Mouse (Mus musculus): ENCODE results near the gene Gm826.

Gene Gm826

GRCm38 (mm10) chr2:160318255-160318654 is 15.7 kb downstream of the Gm826 start:
- in situ Hi-C loops (cut with MboI; ENCODE audit: low pct_unique_long_range_greater_than_20kb in 1 of 2, low sequenced_read_pairs in 2 of 2, unreplicated experiment in 1 of 2): no loop called here

DNA sequence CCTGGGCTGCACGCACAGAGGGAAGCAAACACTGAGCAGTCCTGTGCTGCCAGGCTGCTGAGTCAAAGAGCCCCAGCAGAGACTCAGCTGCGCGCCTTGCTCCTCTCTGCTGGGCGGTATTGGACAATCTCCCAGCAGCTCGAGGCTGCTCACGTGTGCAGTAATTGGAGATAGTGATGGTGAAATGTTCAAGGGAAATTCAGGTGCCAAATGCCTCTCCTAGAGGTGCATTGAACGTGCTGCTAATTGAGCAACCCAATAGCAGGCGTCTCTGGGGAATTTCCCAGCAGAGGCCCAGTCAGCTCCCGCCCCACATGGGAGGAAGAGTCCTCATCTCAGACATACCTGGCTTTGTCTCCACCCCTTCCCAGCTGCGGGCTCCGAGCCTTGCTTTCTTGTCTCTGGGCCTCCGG is 20.4 kb downstream of the Gm826 start:
- in situ Hi-C loops (cut with MboI; ENCODE audit: low pct_unique_long_range_greater_than_20kb in 1 of 2, low sequenced_read_pairs in 2 of 2, unreplicated experiment in 1 of 2): no loop called here

- in situ Hi-C loops (cut with MboI; ENCODE audit: low pct_unique_long_range_greater_than_20kb in 1 of 2, low sequenced_read_pairs in 2 of 2, unreplicated experiment in 1 of 2): no loop called here
Observed at GRCm38 (mm10) chr2:160305070-160305469, 28.9 kb downstream of the Gm826 start.

- in situ Hi-C loops (cut with MboI; ENCODE audit: low pct_unique_long_range_greater_than_20kb in 1 of 2, low sequenced_read_pairs in 2 of 2, unreplicated experiment in 1 of 2): no loop called here
Observed at GRCm38 (mm10) chr2:160303992-160304391, 30.0 kb downstream of the Gm826 start.

GRCm38 (mm10) chr2:160302013-160302412 is 31.9 kb downstream of the Gm826 start:
- in situ Hi-C loops (cut with MboI; ENCODE audit: low pct_unique_long_range_greater_than_20kb in 1 of 2, low sequenced_read_pairs in 2 of 2, unreplicated experiment in 1 of 2): no loop called here

- in situ Hi-C loops (cut with MboI; ENCODE audit: low pct_unique_long_range_greater_than_20kb in 1 of 2, low sequenced_read_pairs in 2 of 2, unreplicated experiment in 1 of 2): no loop called here
Observed at GRCm38 (mm10) chr2:160298586-160298985, 35.4 kb downstream of the Gm826 start.

DNA sequence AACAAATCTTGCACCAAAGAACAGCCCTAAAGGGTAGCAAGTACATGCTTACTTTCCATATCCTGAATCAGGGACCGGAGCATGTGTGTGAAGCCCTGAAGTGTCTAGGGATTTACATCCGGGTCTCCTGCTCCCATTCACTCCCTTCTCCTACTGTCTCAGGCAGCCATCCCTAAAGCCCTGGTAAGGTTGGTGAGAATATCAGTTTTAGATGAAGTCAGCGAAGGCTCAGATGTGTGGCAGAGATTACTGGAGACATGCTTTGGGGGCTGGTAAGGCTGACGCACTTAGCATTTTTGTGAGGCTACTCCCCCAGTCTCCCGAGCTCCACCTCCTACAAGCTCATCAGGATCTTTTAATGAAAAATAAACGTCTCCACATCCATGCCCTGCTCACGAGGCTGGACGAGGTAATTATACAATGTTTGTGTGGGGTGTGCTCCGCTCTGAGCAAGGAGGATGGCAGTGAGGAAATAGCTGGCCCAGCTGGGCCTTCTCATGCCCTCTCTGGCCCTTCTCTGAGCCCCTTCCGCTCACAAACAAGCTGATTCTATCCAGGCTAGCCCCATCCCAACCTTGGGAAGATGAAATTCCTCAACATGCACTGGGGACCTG is 45.3 kb downstream of the Gm826 start:
- in situ Hi-C loops (cut with MboI; ENCODE audit: low pct_unique_long_range_greater_than_20kb in 1 of 2, low sequenced_read_pairs in 2 of 2, unreplicated experiment in 1 of 2): no loop called here

GRCm38 (mm10) chr2:160275959-160276657 is 57.9 kb downstream of the Gm826 start:
- in situ Hi-C loops (cut with MboI; ENCODE audit: low pct_unique_long_range_greater_than_20kb in 1 of 2, low sequenced_read_pairs in 2 of 2, unreplicated experiment in 1 of 2): no loop called here

DNA sequence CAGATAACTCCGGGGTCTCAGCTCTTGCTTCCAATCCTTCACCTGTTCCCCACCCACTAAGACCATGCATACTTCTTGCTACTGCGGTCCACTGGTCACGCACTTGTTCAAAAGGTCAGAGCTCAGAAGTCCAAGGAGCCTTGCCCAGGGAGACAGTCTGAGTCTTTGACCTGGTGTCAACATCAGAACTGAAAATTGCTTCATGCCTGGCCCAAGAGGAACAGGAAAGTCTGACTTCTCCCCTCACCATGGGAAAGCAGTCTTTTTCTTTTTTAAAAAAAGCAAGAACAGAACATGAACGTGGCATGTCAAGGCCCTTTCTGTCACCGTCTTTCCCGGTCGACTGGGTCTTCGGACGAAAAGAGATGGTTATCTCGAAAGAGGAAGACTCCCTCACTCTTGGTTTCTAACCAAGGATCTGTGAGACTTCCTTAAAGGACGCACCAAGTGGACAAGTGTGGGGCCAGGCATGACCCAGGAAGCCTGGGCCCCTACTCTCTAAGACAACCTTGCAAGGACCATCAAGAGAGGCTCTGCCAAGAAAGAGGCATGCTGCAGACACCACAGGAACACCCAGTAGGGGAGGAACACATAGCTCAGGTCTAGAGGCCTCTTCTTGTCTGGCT is 66.0 kb downstream of the Gm826 start:
- in situ Hi-C loops (cut with MboI; ENCODE audit: low pct_unique_long_range_greater_than_20kb in 1 of 2, low sequenced_read_pairs in 2 of 2, unreplicated experiment in 1 of 2): no loop called here

DNA sequence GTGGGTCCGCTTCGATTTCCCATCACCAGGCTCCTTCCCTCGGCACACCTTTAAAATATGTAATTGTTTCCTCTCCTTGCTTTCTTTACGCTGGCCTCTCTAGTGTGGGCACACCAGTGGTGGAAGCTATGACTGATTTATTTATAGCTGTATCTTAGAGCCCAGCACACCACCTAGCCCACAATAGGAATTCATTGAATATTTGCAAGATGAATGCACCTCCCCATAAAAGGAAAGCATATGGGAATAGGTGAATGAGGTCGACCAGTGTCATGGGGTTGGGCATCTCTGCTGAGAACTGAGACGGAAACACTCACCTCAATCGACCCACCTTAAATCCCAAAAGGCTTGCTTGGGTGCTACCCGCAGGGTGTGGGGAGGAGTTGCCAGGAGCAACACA is 70.1 kb downstream of the Gm826 start:
- in situ Hi-C loops (cut with MboI; ENCODE audit: low pct_unique_long_range_greater_than_20kb in 1 of 2, low sequenced_read_pairs in 2 of 2, unreplicated experiment in 1 of 2): no loop called here

DNA sequence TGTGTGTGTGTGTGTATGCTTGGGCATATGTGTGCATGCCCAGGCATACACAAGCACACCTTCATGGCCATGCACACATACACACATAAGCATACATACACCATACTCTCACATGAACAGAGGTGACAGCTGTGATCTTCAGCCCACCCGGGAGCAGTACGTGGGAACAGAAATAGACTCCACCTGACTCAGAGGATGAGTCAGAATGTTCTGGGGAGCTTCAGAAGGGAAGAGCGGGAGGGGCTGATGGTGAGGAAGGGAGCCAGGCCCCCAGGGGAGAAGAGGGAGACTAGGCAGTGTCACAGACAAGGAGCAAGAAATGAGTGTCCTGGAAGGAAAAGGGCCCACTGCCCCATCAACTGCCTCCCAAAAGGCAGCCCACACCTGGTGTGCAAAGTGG is 72.4 kb downstream of the Gm826 start:
- in situ Hi-C loops (cut with MboI; ENCODE audit: low pct_unique_long_range_greater_than_20kb in 1 of 2, low sequenced_read_pairs in 2 of 2, unreplicated experiment in 1 of 2): no loop called here
